Mouse (Mus musculus): ENCODE measurements around the gene Lrrc43. TPM values are rescaled to one million over a fixed set of nuclear protein-coding genes. Genes with fewer than 3 reads are reported as not detected.

The Lrrc43 gene
- total and polyA plus RNA-seq, 2 experiments from 2014 or later: not detected

- ATAC-seq (ENCODE audit: insufficient read depth, low read depth) (no peak), DNase-seq (ENCODE audit: low spot score) (no peak)
- Histone ChIP-seq H3K27ac (ENCODE audit: low read depth) (no peak within 1 kb of the TSS), H3K4me1 (ENCODE audit: control insufficient read depth, insufficient read depth) (0 out of 2 replicates have a peak, but pooled peaks cover 9% of the 10 kb centered on the region), H3K4me2 (ENCODE audit: low read depth, low read length) (peak within 1 kb of the TSS; percentile 83), H3K36me3 (replicated peaks; ENCODE audit: control insufficient read depth, insufficient read depth, low read length) (peaks cover 15% of the 10 kb centered on the region), H3K27me3 (ENCODE audit: control insufficient read depth, insufficient read depth, low read length) (no peaks in the 10 kb centered on the region), H3K9ac (replicated peaks; ENCODE audit: low read depth, low read length) (no peak within 1 kb of the TSS), H3K9me3 (replicated peaks; ENCODE audit: control insufficient read depth, low read length) (no peaks in the 10 kb centered on the region), H3K4me3 (ENCODE audit: low read depth, low read length) (peak within 1 kb of the TSS; percentile 78)
- 80% methylated on average over 7 of the region's 7 CpGs for WGBS
- TF ChIP-seq CTCF (IDR thresholded peaks at IDR 0.05; ENCODE audit: low read depth) (no peak), EP300 (IDR thresholded peaks at IDR 0.05; ENCODE audit: low read depth) (no peak)
These were observed 36.2 kb downstream of the Lrrc43 start, which contains the start of gene Gm49027 for GRCm38 (mm10) chr5:123525281-123525680. Gm49027 (minus strand) TSS chr5:123525488.

- 83% methylated on average over 9 of the region's 9 CpGs for WGBS
- no peak overlapping the region for H3K27ac ChIP-seq (ENCODE audit: low read depth)
- 0 out of 2 replicates have a peak, but pooled peaks cover 9% of the 10 kb centered on the region for H3K4me1 ChIP-seq (ENCODE audit: control insufficient read depth, insufficient read depth)
- peaks cover 22% of the 10 kb centered on the region for H3K36me3 ChIP-seq (replicated peaks; ENCODE audit: control insufficient read depth, insufficient read depth, low read length)
- H3K9ac ChIP-seq (replicated peaks; ENCODE audit: low read depth, low read length): no peak overlapping the region
- no peak overlapping the region for H3K4me2 ChIP-seq (ENCODE audit: low read depth, low read length)
- no peak for ATAC-seq (ENCODE audit: insufficient read depth, low read depth)
- no peak for TF ChIP-seq CTCF (IDR thresholded peaks at IDR 0.05; ENCODE audit: low read depth)
- no peak for TF ChIP-seq EP300 (IDR thresholded peaks at IDR 0.05; ENCODE audit: low read depth)
- no peaks in the 10 kb centered on the region for H3K27me3 ChIP-seq (ENCODE audit: control insufficient read depth, insufficient read depth, low read length)
- no peaks in the 10 kb centered on the region for H3K9me3 ChIP-seq (replicated peaks; ENCODE audit: control insufficient read depth, low read length)
- no peak overlapping the region for H3K4me3 ChIP-seq (ENCODE audit: low read depth, low read length)
- no peak for DNase-seq (ENCODE audit: low spot score)
These were observed 36.9 kb downstream of the Lrrc43 start for GRCm38 (mm10) chr5:123525916-123526495.

GRCm38 (mm10) chr5:123528641-123529040, 39.5 kb downstream of the Lrrc43 start:
- WGBS: 69% methylated on average over 7 of the region's 7 CpGs
- no peak for DNase-seq (ENCODE audit: low spot score)
- TF ChIP-seq EP300 (IDR thresholded peaks at IDR 0.05; ENCODE audit: low read depth): no peak
- TF ChIP-seq CTCF (IDR thresholded peaks at IDR 0.05; ENCODE audit: low read depth): no peak

GRCm38 (mm10) chr5:123530056-123530455, 41.0 kb downstream of the Lrrc43 start:
- Histone ChIP-seq H3K4me3 (ENCODE audit: low read depth, low read length) (no peak overlapping the region), H3K4me2 (ENCODE audit: low read depth, low read length) (no peak overlapping the region), H3K27me3 (ENCODE audit: control insufficient read depth, insufficient read depth, low read length) (no peaks in the 10 kb centered on the region), H3K9me3 (replicated peaks; ENCODE audit: control insufficient read depth, low read length) (no peaks in the 10 kb centered on the region), H3K9ac (replicated peaks; ENCODE audit: low read depth, low read length) (no peak overlapping the region), H3K4me1 (ENCODE audit: control insufficient read depth, insufficient read depth) (no peaks in the 10 kb centered on the region), H3K36me3 (replicated peaks; ENCODE audit: control insufficient read depth, insufficient read depth, low read length) (peaks cover 54% of the 10 kb centered on the region), H3K27ac (ENCODE audit: low read depth) (no peak overlapping the region)
- DNase-seq (ENCODE audit: low spot score) (no peak), ATAC-seq (ENCODE audit: insufficient read depth, low read depth) (no peak)
- 88% methylated on average over 8 of the region's 8 CpGs for WGBS
- TF ChIP-seq CTCF (IDR thresholded peaks at IDR 0.05; ENCODE audit: low read depth) (no peak), EP300 (IDR thresholded peaks at IDR 0.05; ENCODE audit: low read depth) (no peak)

More at GRCm38 (mm10) chr5:123528641-123529040, 39.5 kb downstream of the Lrrc43 start:
- Histone ChIP-seq H3K4me3 (ENCODE audit: low read depth, low read length) (no peak overlapping the region), H3K36me3 (replicated peaks; ENCODE audit: control insufficient read depth, insufficient read depth, low read length) (peaks cover 45% of the 10 kb centered on the region), H3K4me1 (ENCODE audit: control insufficient read depth, insufficient read depth) (no peaks in the 10 kb centered on the region), H3K9ac (replicated peaks; ENCODE audit: low read depth, low read length) (no peak overlapping the region), H3K27me3 (ENCODE audit: control insufficient read depth, insufficient read depth, low read length) (no peaks in the 10 kb centered on the region), H3K27ac (ENCODE audit: low read depth) (no peak overlapping the region), H3K4me2 (ENCODE audit: low read depth, low read length) (no peak overlapping the region), H3K9me3 (replicated peaks; ENCODE audit: control insufficient read depth, low read length) (no peaks in the 10 kb centered on the region)
- ATAC-seq (ENCODE audit: insufficient read depth, low read depth): no peak

GRCm38 (mm10) chr5:123533801-123534200, 44.7 kb downstream of the Lrrc43 start:
- no peak for TF ChIP-seq EP300 (IDR thresholded peaks at IDR 0.05; ENCODE audit: low read depth)
- no peak for TF ChIP-seq CTCF (IDR thresholded peaks at IDR 0.05; ENCODE audit: low read depth)
- Histone ChIP-seq H3K36me3 (replicated peaks; ENCODE audit: control insufficient read depth, insufficient read depth, low read length) (peaks cover 77% of the 10 kb centered on the region), H3K27me3 (ENCODE audit: control insufficient read depth, insufficient read depth, low read length) (no peaks in the 10 kb centered on the region), H3K27ac (ENCODE audit: low read depth) (no peak overlapping the region), H3K4me3 (ENCODE audit: low read depth, low read length) (no peak overlapping the region), H3K4me2 (ENCODE audit: low read depth, low read length) (no peak overlapping the region), H3K4me1 (ENCODE audit: control insufficient read depth, insufficient read depth) (no peaks in the 10 kb centered on the region), H3K9ac (replicated peaks; ENCODE audit: low read depth, low read length) (no peak overlapping the region), H3K9me3 (replicated peaks; ENCODE audit: control insufficient read depth, low read length) (no peaks in the 10 kb centered on the region)
- 80% methylated on average over 10 of the region's 10 CpGs for WGBS
- ATAC-seq (ENCODE audit: insufficient read depth, low read depth) (no peak), DNase-seq (ENCODE audit: low spot score) (no peak)

GRCm38 (mm10) chr5:123555693-123556092, 66.6 kb downstream of the Lrrc43 start:
- DNase-seq (ENCODE audit: low spot score) (no peak), ATAC-seq (ENCODE audit: insufficient read depth, low read depth) (no peak)
- Histone ChIP-seq H3K4me2 (ENCODE audit: low read depth, low read length) (no peak overlapping the region), H3K27ac (ENCODE audit: low read depth) (no peak overlapping the region), H3K36me3 (replicated peaks; ENCODE audit: control insufficient read depth, insufficient read depth, low read length) (peaks cover 46% of the 10 kb centered on the region), H3K27me3 (ENCODE audit: control insufficient read depth, insufficient read depth, low read length) (no peaks in the 10 kb centered on the region), H3K4me1 (ENCODE audit: control insufficient read depth, insufficient read depth) (no peaks in the 10 kb centered on the region), H3K9me3 (replicated peaks; ENCODE audit: control insufficient read depth, low read length) (no peaks in the 10 kb centered on the region), H3K4me3 (ENCODE audit: low read depth, low read length) (no peak overlapping the region), H3K9ac (replicated peaks; ENCODE audit: low read depth, low read length) (no peak overlapping the region)
- TF ChIP-seq EP300 (IDR thresholded peaks at IDR 0.05; ENCODE audit: low read depth) (no peak), CTCF (IDR thresholded peaks at IDR 0.05; ENCODE audit: low read depth) (no peak)
- WGBS: 72% methylated on average over 7 of the region's 7 CpGs
